In genomic region chr11:102777598-102777997, GRCm38 (mm10) we compare ENCODE assay signal across 8 mouse cellular contexts. TPM values are rescaled to one million over a fixed set of nuclear protein-coding genes. Genes with fewer than 3 reads are reported as not detected.
A peak's percentile ranks its signal among the peaks of the same experiment; 100 is the strongest.
DNase-seq lines count a peak whose midpoint lies in the region; TF ChIP-seq lines count a peak whose summit lies in the region.

No protein-coding gene starts in this region.

- DNase-seq in thymus, postnatal 4 days, result peak; percentile 57
- no peak for DNase-seq in thymus, adult 2 months
- DNase-seq in embryonic facial prominence, embryonic 10.5 days (ENCODE audit: low spot score), result peak; percentile 86
- DNase-seq in heart, adult 9 months (ENCODE audit: low spot score in 2 of 2), result peak; percentile 76 to 85
- DNase-seq in kidney, adult 9 months, result peak; percentile 79
- DNase-seq in lung, adult 18-20 months, result peak; percentile 70 to 77
- DNase-seq in ovary, postnatal 14 days (ENCODE audit: low spot score), result peak; percentile 70
- DNase-seq in thymus, postnatal 36 days, result no peak

- H3K27me3 ChIP-seq in thymus, adult 2 months (ENCODE audit: control insufficient read depth, insufficient read depth, low read length), result no peaks in the 10 kb centered on the region; the same call in 1 of the 2 replicates
- peaks cover 19% of the 10 kb centered on the region; the same call in 1 of the 2 replicates for H3K27me3 ChIP-seq in embryonic facial prominence, embryonic 10.5 days (replicated peaks; ENCODE audit: low read depth, poor library complexity, severe bottlenecking)

- H3K4me3 ChIP-seq in thymus, adult 2 months (ENCODE audit: control insufficient read depth, insufficient read depth, low read length), result no peak overlapping the region
- peak overlapping the region; percentile 45 for H3K4me3 ChIP-seq in embryonic facial prominence, embryonic 10.5 days

- WGBS in thymus, adult 2 months, result 82% methylated on average over 21 of the region's 21 CpGs
- WGBS in embryonic facial prominence, embryonic 10.5 days, result 32% methylated on average over 21 of the region's 21 CpGs

- no peak overlapping the region for H3K27ac ChIP-seq in thymus, adult 2 months (ENCODE audit: control insufficient read depth, insufficient read depth, low read length)
- H3K27ac ChIP-seq in embryonic facial prominence, embryonic 10.5 days (replicated peaks), result peak overlapping the region; percentile 84

- H3K4me1 ChIP-seq in thymus, adult 2 months (replicated peaks; ENCODE audit: control insufficient read depth, insufficient read depth, low read length), result peaks cover 9% of the 10 kb centered on the region
- peaks cover 73% of the 10 kb centered on the region for H3K4me1 ChIP-seq in embryonic facial prominence, embryonic 10.5 days

- TF ChIP-seq POLR2A in thymus, adult 2 months (IDR thresholded peaks at IDR 0.05; ENCODE audit: control insufficient read depth, extremely low read depth, insufficient read depth, low read length, poor library complexity), result no peak

- H3K36me3 ChIP-seq in thymus, adult 2 months (ENCODE audit: control insufficient read depth, insufficient read depth, low read length), result no peaks in the 10 kb centered on the region
- peaks cover 24% of the 10 kb centered on the region for H3K36me3 ChIP-seq in embryonic facial prominence, embryonic 10.5 days (replicated peaks)

- no peak for TF ChIP-seq CTCF in thymus, adult 2 months (IDR thresholded peaks at IDR 0.05; ENCODE audit: borderline replicate concordance, control insufficient read depth, extremely low read depth, insufficient read depth, low read length, poor library complexity)

- H3K9me3 ChIP-seq in embryonic facial prominence, embryonic 10.5 days, result no peaks in the 10 kb centered on the region

RNA-seq across cellular contexts. Expression of gene Adam11, which starts 16.4 kb away (rescaled TPM):
- 30.2 and 51.6 TPM in 2 replicates for polyA plus RNA-seq in thymus, adult 2 months (2012; rRNA removed)
- polyA plus RNA-seq in embryonic facial prominence, embryonic 10.5 days (2016; fragmentation: Nextera tagmentation; extraction: Ambion mirVana), result 16.3 and 21.0 TPM in 2 replicates

RNA-seq across cellular contexts. Expression of gene Gjc1, which starts 41.9 kb away (rescaled TPM):
- polyA plus RNA-seq in thymus, adult 2 months (2012; rRNA removed), result 1.4 and 1.7 TPM in 2 replicates
- 80.7 and 89.6 TPM in 2 replicates for polyA plus RNA-seq in embryonic facial prominence, embryonic 10.5 days (2016; fragmentation: Nextera tagmentation; extraction: Ambion mirVana)

RNA-seq across cellular contexts. Expression of gene Higd1b, which starts 58.1 kb away (rescaled TPM):
- polyA plus RNA-seq in thymus, adult 2 months (2012; rRNA removed), result 0.36 and 1.4 TPM in 2 replicates
- polyA plus RNA-seq in embryonic facial prominence, embryonic 10.5 days (2016; fragmentation: Nextera tagmentation; extraction: Ambion mirVana), result not detected in 2 replicates

Comparison
In these comparisons a context has a peak if more than half of its experiments do, and no peak if none do; other contexts are left out.
1. DNase-seq: peak in thymus, postnatal 4 days (single experiment), embryonic facial prominence, embryonic 10.5 days (single experiment), heart, adult 9 months (2 of 2), kidney, adult 9 months (single experiment), lung, adult 18-20 months (2 of 2) and ovary, postnatal 14 days (single experiment); none in thymus, adult 2 months (single experiment) and thymus, postnatal 36 days (0 of 2).
2. RNA of gene Gjc1, which starts 41.9 kb away (polyA plus RNA-seq): 80.7 to 89.6 TPM in embryonic facial prominence, embryonic 10.5 days; 1.4 to 1.7 TPM in thymus, adult 2 months; every median in the first group is over 10 times any median in the second.